Mouse (Mus musculus): ENCODE results near the gene Gm20909. TPM values are rescaled to one million over a fixed set of nuclear protein-coding genes. Genes with fewer than 3 reads are reported as not detected.

The Gm20909 gene
- total RNA-seq (2023; ENCODE audit: inconsistent age) = not detected in 4 replicates

GRCm38 (mm10) chrY:21164270-21164669 lies at the start of gene Gm20909:
Gene Gm20909 (plus strand): TSS chrY:21164570.

Other genes with a start within 250 kb of the Gm20909 start
- not detected in 4 replicates for gene Gm29866, start 170.9 kb upstream of the Gm20909 start, total RNA-seq (2023; ENCODE audit: inconsistent age)
- not detected in 4 replicates for gene Gm20865, start 77.0 kb downstream of the Gm20909 start, total RNA-seq (2023; ENCODE audit: inconsistent age)